Mouse (Mus musculus) cortical plate, adult 2 months (tissue): ENCODE data around the gene Sez6.

ENCODE experiments used
- CTCF ChIP-seq: fragments of 200-500 bp; IDR thresholded peaks from 2 replicates; pipeline ENCODE4 v1.5.1; 2011; ENCODE audit warnings: mild to moderate bottlenecking, control low read depth, low read length; ENCODE audit not compliant: insufficient read depth; ENCODE audit errors: extremely low read depth
- POLR2A ChIP-seq: fragments of 200-500 bp; IDR thresholded peaks from 2 replicates; pipeline ENCODE4 v1.6.1; 2011; ENCODE audit warnings: mild to moderate bottlenecking, low read length, control low read depth; ENCODE audit not compliant: insufficient read depth; ENCODE audit errors: extremely low read depth

DNA sequence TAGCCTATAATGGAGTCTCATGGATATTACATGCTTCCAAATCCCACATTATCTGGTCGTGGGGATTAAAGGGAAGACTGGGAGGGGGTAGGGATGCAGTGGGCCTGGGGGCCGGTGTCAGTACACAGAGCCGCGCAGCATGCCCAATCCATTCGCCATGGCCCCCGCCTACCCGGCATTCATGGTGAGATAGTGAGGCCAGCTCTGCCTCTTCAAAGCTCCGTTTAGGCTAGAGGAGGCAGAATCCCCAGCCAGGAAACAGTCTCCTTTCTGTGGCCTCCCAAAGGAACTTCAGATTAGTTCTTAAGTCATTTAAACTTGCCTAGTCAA, 45.4 kb upstream of the Sez6 start:
- TF ChIP-seq CTCF = no peak
- TF ChIP-seq POLR2A = no peak
